Mouse (Mus musculus) stomach, postnatal 0 days (tissue): ENCODE data around the gene Kif19a.

ENCODE experiments used
- CTCF ChIP-seq: IDR thresholded peaks from 2 replicates; pipeline ENCODE4 v1.5.1; 2016; ENCODE audit warnings: antibody characterized with exemption, low read depth, mild to moderate bottlenecking, moderate library complexity
- EP300 ChIP-seq: optimal IDR thresholded peaks from 2 replicates; pipeline ENCODE3; 2016; ENCODE audit warnings: antibody characterized with exemption

- TF ChIP-seq CTCF: no peak
- TF ChIP-seq EP300: no peak
These were observed 53.9 kb downstream of the Kif19a start for GRCm38 (mm10) chr11:114819110-114819509.
